Mouse (Mus musculus): Measurements from ENCODE around the gene 4931406P16Rik. TPM values are rescaled to one million over a fixed set of nuclear protein-coding genes. Genes with fewer than 3 reads are reported as not detected.
"Not testable (repeated sequence)": the region's sequence is repeated elsewhere in the genome, so short reads cannot be mapped to it uniquely, and the experiment has no call there.

The 4931406P16Rik gene
- total and polyA plus RNA-seq, 2 experiments from 2014 or later = 21.3 to 55.7 TPM

DNA sequence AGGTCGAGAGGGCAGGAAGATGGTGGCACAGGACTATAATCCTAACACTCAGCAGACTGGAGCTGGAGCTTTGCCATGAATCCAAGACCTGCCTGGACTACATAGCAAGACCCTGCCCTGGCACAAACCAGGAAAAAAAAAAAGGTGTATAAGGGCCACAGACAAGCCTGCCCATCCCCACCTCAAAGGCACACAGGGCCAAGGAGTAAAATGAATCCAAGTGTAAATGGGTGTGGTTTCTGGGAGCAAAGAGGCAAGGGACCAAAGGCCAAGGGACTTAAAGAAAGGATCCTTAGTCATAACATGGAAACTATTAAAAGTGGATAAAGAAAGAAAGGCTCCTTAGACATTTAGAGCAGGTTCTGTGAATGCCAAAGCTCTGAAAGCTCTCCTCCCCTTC, 94.9 kb downstream of the 4931406P16Rik start:
- H3K27ac ChIP-seq (ENCODE audit: low read depth, low read length) = no peak overlapping the region
- 65% methylated on average over 1 of the region's 1 CpGs for WGBS
- ATAC-seq (no peak), DNase-seq (no peak)
- no peak overlapping the region for H3K4me2 ChIP-seq (ENCODE audit: low read depth)
- no peaks in the 10 kb centered on the region for H3K27me3 ChIP-seq (ENCODE audit: insufficient read depth, low read length)
- no peak for TF ChIP-seq CTCF (IDR thresholded peaks at IDR 0.05; ENCODE audit: low read depth)
- no peaks in the 10 kb centered on the region for H3K4me1 ChIP-seq (ENCODE audit: insufficient read depth)
- peaks cover 79% of the 10 kb centered on the region for H3K36me3 ChIP-seq (ENCODE audit: insufficient read depth)
- H3K9ac ChIP-seq = no peak overlapping the region
- no peaks in the 10 kb centered on the region for H3K9me3 ChIP-seq (ENCODE audit: low read length)
- H3K4me3 ChIP-seq (ENCODE audit: low read depth, low read length) = no peak overlapping the region

DNA sequence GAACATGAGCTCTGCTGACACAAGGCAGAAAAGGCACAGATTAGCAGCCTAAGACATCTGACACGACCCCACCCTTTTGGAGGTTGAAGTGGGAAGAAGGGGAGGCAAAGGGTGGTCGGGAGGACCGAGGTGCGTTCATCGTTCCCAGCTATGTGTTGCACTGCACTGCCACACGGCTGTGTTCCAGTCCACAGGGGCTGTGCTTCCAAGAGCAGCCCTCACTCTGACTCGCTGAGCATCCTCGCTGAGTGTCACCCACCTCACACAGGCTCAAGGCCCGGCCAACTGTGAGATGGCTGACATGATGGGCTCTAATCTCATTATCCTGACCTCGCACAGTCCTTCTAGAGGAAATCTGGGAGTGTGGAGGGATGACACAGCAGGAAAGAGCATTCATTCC, 96.9 kb downstream of the 4931406P16Rik start:
- no peaks in the 10 kb centered on the region for H3K9me3 ChIP-seq (ENCODE audit: low read length)
- no peak for TF ChIP-seq CTCF (IDR thresholded peaks at IDR 0.05; ENCODE audit: low read depth)
- no peak overlapping the region for H3K4me2 ChIP-seq (ENCODE audit: low read depth)
- H3K4me1 ChIP-seq (ENCODE audit: insufficient read depth) = no peaks in the 10 kb centered on the region
- peaks cover 80% of the 10 kb centered on the region for H3K36me3 ChIP-seq (ENCODE audit: insufficient read depth)
- no peak overlapping the region for H3K27ac ChIP-seq (ENCODE audit: low read depth, low read length)
- no peaks in the 10 kb centered on the region for H3K27me3 ChIP-seq (ENCODE audit: insufficient read depth, low read length)
- DNase-seq = no peak
- WGBS = 93% methylated on average over 10 of the region's 10 CpGs
- H3K4me3 ChIP-seq (ENCODE audit: low read depth, low read length) = no peak overlapping the region
- no peak overlapping the region for H3K9ac ChIP-seq
- no peak for ATAC-seq

DNA sequence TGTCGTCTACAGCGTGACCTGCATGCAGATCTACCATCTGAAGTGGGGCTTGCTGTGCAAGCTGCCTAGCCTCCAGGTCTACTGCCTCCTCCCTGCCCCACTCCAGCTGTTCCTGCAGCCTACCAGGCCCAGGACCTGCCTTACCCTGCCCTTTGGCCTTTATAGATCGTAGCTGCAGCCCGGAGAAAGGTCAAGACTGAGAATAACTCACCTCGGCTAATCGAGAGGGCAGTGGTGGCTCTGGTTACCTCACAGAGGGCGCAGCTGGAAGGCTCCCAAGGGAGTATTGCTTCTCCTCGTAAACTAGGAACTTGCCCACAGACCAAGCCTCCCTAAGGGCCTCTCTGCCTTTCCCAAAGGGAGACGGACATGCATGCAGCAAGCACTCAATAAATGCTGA, 97.9 kb downstream of the 4931406P16Rik start:
- WGBS = 95% methylated on average over 9 of the region's 9 CpGs
- H3K36me3 ChIP-seq (ENCODE audit: insufficient read depth) = peaks cover 80% of the 10 kb centered on the region
- ATAC-seq = no peak

DNA sequence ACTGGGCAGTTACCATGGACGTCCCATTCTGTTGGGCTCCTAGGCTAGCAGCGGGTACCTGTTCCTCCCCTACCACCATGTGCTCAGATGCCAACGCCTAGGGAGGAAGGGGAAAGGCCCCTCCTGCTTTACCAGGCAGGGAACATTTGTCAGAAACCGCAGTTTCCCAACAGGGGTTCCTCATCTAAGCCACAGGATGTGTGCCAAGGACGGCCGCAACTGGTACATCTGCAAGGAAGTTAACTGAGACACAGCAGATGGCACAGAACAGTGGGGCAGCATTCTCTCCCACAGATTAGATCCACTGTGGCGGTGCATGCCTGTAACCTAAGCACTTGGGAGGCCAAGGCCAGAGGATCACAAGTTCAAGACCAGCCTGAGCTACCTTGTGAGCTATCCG, 98.7 kb downstream of the 4931406P16Rik start:
- H3K4me3 ChIP-seq (ENCODE audit: low read depth, low read length) = no peak overlapping the region

More for the DNA sequence above, 97.9 kb downstream of the 4931406P16Rik start:
- DNase-seq = no peak
- no peaks in the 10 kb centered on the region for H3K9me3 ChIP-seq (ENCODE audit: low read length)
- H3K4me2 ChIP-seq (ENCODE audit: low read depth) = no peak overlapping the region
- no peak overlapping the region for H3K4me3 ChIP-seq (ENCODE audit: low read depth, low read length)
- TF ChIP-seq CTCF (IDR thresholded peaks at IDR 0.05; ENCODE audit: low read depth) = no peak
- H3K4me1 ChIP-seq (ENCODE audit: insufficient read depth) = no peaks in the 10 kb centered on the region
- no peak overlapping the region for H3K27ac ChIP-seq (ENCODE audit: low read depth, low read length)
- H3K27me3 ChIP-seq (ENCODE audit: insufficient read depth, low read length) = no peaks in the 10 kb centered on the region
- no peak overlapping the region for H3K9ac ChIP-seq

DNA sequence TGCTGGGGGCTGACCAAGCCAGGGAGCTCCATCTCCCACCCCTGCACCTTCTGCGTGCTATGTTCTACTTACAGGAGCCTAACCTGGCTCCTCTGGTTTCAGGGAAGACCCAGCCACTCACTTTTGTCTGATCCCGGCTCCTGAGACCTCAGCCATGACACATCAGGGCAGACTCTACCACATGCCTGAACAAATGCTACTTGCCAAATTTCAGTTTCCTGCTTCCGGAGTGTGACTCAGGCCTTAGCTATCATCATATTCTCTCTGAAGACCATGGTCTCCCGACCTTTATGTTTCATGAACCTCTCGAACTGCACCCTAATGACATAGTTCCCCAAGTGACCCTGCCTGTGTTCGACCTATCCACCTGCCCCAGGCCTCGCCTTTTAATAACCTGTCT, 100.1 kb downstream of the 4931406P16Rik start:
- H3K36me3 ChIP-seq (ENCODE audit: insufficient read depth) = peaks cover 80% of the 10 kb centered on the region
- DNase-seq (no peak), ATAC-seq (no peak)
- TF ChIP-seq CTCF (IDR thresholded peaks at IDR 0.05; ENCODE audit: low read depth) = no peak
- H3K4me2 ChIP-seq (ENCODE audit: low read depth) = no peak overlapping the region
- no peaks in the 10 kb centered on the region for H3K27me3 ChIP-seq (ENCODE audit: insufficient read depth, low read length)
- no peaks in the 10 kb centered on the region for H3K9me3 ChIP-seq (ENCODE audit: low read length)
- no peak overlapping the region for H3K4me3 ChIP-seq (ENCODE audit: low read depth, low read length)
- H3K27ac ChIP-seq (ENCODE audit: low read depth, low read length) = no peak overlapping the region
- no peaks in the 10 kb centered on the region for H3K4me1 ChIP-seq (ENCODE audit: insufficient read depth)
- 95% methylated on average over 7 of the region's 7 CpGs for WGBS
- H3K9ac ChIP-seq = no peak overlapping the region

More for the DNA sequence above, 98.7 kb downstream of the 4931406P16Rik start:
- Histone ChIP-seq H3K4me2 (ENCODE audit: low read depth) (no peak overlapping the region), H3K4me1 (ENCODE audit: insufficient read depth) (no peaks in the 10 kb centered on the region), H3K27me3 (ENCODE audit: insufficient read depth, low read length) (no peaks in the 10 kb centered on the region), H3K9me3 (ENCODE audit: low read length) (no peaks in the 10 kb centered on the region), H3K9ac (no peak overlapping the region), H3K27ac (ENCODE audit: low read depth, low read length) (no peak overlapping the region), H3K36me3 (ENCODE audit: insufficient read depth) (peaks cover 80% of the 10 kb centered on the region)
- no peak for ATAC-seq
- TF ChIP-seq CTCF (IDR thresholded peaks at IDR 0.05; ENCODE audit: low read depth) = no peak
- WGBS = 89% methylated on average over 8 of the region's 8 CpGs
- DNase-seq = no peak

DNA sequence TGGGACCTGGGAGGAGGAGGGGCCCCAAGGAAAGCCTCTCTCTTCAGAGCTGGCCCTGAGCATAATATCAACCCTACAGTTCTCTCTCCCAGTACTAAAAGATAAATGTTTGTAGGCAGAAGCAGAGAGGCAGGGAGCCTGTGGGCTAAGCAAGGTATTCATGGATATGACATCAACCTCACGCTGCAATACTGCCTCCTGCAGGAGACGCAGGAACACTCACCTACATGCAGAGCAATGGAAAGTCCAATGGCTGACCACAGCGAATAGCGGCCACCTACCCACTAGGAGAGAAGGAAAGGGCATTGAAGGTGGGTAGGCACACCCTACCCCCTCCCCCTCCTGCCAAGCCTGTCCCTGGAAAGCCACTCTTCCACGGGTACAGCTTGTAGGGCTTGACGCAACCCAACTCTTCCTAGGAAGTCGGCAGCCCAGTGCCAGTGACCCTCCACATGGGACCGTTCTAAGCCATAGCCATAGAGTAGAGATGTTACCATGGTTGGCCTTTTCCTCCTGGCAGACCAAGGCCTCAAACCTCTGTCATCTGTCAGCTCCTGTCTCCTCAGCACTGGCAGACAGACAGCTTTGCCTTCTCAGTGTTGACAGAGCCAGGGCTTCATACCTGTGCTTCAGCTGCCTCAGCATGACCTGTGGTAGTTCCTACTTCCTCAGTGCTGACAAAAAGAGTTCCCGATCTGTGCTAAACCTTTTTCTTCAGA, 105.2 kb downstream of the 4931406P16Rik start:
- Histone ChIP-seq H3K4me3 (ENCODE audit: low read depth, low read length) (no peak overlapping the region), H3K4me2 (ENCODE audit: low read depth) (no peak overlapping the region), H3K9me3 (ENCODE audit: low read length) (no peaks in the 10 kb centered on the region), H3K36me3 (ENCODE audit: insufficient read depth) (peaks cover 93% of the 10 kb centered on the region), H3K4me1 (ENCODE audit: insufficient read depth) (no peaks in the 10 kb centered on the region), H3K27ac (ENCODE audit: low read depth, low read length) (no peak overlapping the region), H3K9ac (no peak overlapping the region), H3K27me3 (ENCODE audit: insufficient read depth, low read length) (no peaks in the 10 kb centered on the region)
- ATAC-seq (no peak), DNase-seq (no peak)
- TF ChIP-seq CTCF (IDR thresholded peaks at IDR 0.05; ENCODE audit: low read depth) = 0 out of 2 replicates have a peak, but pooled peaks have one; percentile 9
- WGBS = 90% methylated on average over 9 of the region's 9 CpGs

DNA sequence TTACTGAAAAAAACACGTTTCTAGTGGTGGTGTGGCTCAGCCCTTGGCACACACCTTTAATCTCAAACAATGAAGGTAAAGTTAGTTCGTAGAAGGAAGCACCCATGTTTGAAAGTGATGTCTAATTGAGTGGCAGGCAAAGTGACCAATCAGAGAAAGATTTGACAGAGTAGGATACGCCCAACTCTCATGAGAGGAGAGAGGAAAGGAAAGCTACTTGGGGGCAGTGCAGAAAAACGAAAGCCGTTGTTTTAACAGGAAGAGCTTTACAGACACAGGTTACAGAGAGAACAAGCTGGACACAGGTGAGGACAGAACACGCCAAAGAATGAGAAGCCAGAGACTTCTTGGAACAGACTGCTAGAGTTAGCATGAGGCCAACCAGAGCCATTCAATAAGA, 107.0 kb downstream of the 4931406P16Rik start:
- Histone ChIP-seq H3K9me3 (ENCODE audit: low read length) (no peaks in the 10 kb centered on the region), H3K36me3 (ENCODE audit: insufficient read depth) (peaks cover 89% of the 10 kb centered on the region), H3K4me3 (ENCODE audit: low read depth, low read length) (no peak overlapping the region), H3K27me3 (ENCODE audit: insufficient read depth, low read length) (no peaks in the 10 kb centered on the region), H3K4me2 (ENCODE audit: low read depth) (no peak overlapping the region), H3K27ac (ENCODE audit: low read depth, low read length) (no peak overlapping the region), H3K4me1 (ENCODE audit: insufficient read depth) (no peaks in the 10 kb centered on the region), H3K9ac (no peak overlapping the region)
- 95% methylated on average over 6 of the region's 6 CpGs for WGBS
- TF ChIP-seq CTCF (IDR thresholded peaks at IDR 0.05; ENCODE audit: low read depth) = no peak
- no peak for DNase-seq
- ATAC-seq = no peak

DNA sequence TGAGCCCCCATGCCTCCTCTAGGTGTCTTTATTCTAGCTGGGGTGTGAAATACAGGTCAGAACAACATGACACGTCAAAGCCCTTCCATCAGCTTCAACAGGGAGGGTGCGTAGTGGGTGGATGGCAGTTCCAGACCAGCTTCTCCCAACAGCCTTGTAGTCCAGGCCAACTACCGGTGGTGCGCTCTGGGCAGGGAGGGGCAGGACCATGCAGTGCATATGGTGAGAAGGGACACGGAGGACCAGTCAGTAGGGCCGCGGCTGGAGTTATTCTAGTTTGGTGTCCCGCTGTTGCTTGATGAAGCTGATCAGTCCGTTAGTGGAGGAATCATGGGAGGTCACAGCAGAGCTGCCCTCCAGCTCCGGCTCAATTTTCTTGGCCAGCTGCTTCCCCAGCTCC, 111.2 kb downstream of the 4931406P16Rik start:
- H3K4me1 ChIP-seq (ENCODE audit: insufficient read depth); DNase-seq; H3K9ac ChIP-seq; H3K9me3 ChIP-seq (ENCODE audit: low read length); ATAC-seq; H3K4me2 ChIP-seq (ENCODE audit: low read depth); H3K27me3 ChIP-seq (ENCODE audit: insufficient read depth, low read length); H3K27ac ChIP-seq (ENCODE audit: low read depth, low read length); H3K4me3 ChIP-seq (ENCODE audit: low read depth, low read length): not testable (repeated sequence)
- peaks cover 54% of the 10 kb centered on the region for H3K36me3 ChIP-seq (ENCODE audit: insufficient read depth)
- WGBS = 98% methylated on average over 10 of the region's 10 CpGs

Measured in forebrain, postnatal 0 days (tissue).